Mouse (Mus musculus): ENCODE results near the gene A830031A19Rik.

Gene A830031A19Rik

GRCm38 (mm10) chr11:24074634-24075104, at the start of gene A830031A19Rik:
TSS of gene A830031A19Rik (minus strand) at chr11:24075054.
- DNase-seq (ENCODE audit: low spot score in 2 of 2), result peak in 1 of 2 experiments; percentile 53

GRCm38 (mm10) chr11:24123991-24124390, 49.1 kb upstream of the A830031A19Rik start:
- DNase-seq (ENCODE audit: low spot score in 2 of 2), result no peak

GRCm38 (mm10) chr11:24122899-24123298, 48.0 kb upstream of the A830031A19Rik start:
- DNase-seq (ENCODE audit: low spot score in 2 of 2), result no peak

- DNase-seq (ENCODE audit: low spot score in 2 of 2), result no peak
These were observed 46.3 kb upstream of the A830031A19Rik start for GRCm38 (mm10) chr11:24121136-24121535.

GRCm38 (mm10) chr11:24116582-24117318, 41.9 kb upstream of the A830031A19Rik start:
- DNase-seq (ENCODE audit: low spot score in 2 of 2), result no peak

- no peak for DNase-seq (ENCODE audit: low spot score in 2 of 2)
These were observed 41.2 kb upstream of the A830031A19Rik start for GRCm38 (mm10) chr11:24116041-24116440.

GRCm38 (mm10) chr11:24115017-24115752, 40.3 kb upstream of the A830031A19Rik start:
- DNase-seq (ENCODE audit: low spot score in 2 of 2), result no peak

GRCm38 (mm10) chr11:24111720-24112119, 36.9 kb upstream of the A830031A19Rik start:
- DNase-seq (ENCODE audit: low spot score in 2 of 2), result no peak

GRCm38 (mm10) chr11:24110113-24110512, 35.3 kb upstream of the A830031A19Rik start:
- DNase-seq (ENCODE audit: low spot score in 2 of 2), result no peak

GRCm38 (mm10) chr11:24109388-24109787, 34.5 kb upstream of the A830031A19Rik start:
- no peak for DNase-seq (ENCODE audit: low spot score in 2 of 2)

- DNase-seq (ENCODE audit: low spot score in 2 of 2), result no peak
These were observed 34.1 kb upstream of the A830031A19Rik start for GRCm38 (mm10) chr11:24108974-24109373.

GRCm38 (mm10) chr11:24107414-24107813, 32.6 kb upstream of the A830031A19Rik start:
- DNase-seq (ENCODE audit: low spot score in 2 of 2), result no peak

GRCm38 (mm10) chr11:24103128-24103742, 28.4 kb upstream of the A830031A19Rik start:
- no peak for DNase-seq (ENCODE audit: low spot score in 2 of 2)

GRCm38 (mm10) chr11:24102372-24102771, 27.5 kb upstream of the A830031A19Rik start:
- no peak for DNase-seq (ENCODE audit: low spot score in 2 of 2)

- DNase-seq (ENCODE audit: low spot score in 2 of 2), result no peak
These were observed 26.8 kb upstream of the A830031A19Rik start for GRCm38 (mm10) chr11:24101625-24102024.

GRCm38 (mm10) chr11:24100449-24101070, 25.7 kb upstream of the A830031A19Rik start:
- DNase-seq (ENCODE audit: low spot score in 2 of 2), result no peak

- DNase-seq (ENCODE audit: low spot score in 2 of 2), result no peak
These were observed 25.0 kb upstream of the A830031A19Rik start for GRCm38 (mm10) chr11:24099886-24100293.

GRCm38 (mm10) chr11:24099215-24099614, 24.4 kb upstream of the A830031A19Rik start:
- no peak for DNase-seq (ENCODE audit: low spot score in 2 of 2)

GRCm38 (mm10) chr11:24098662-24099061, 23.8 kb upstream of the A830031A19Rik start:
- DNase-seq (ENCODE audit: low spot score in 2 of 2), result no peak

- no peak for DNase-seq (ENCODE audit: low spot score in 2 of 2)
These were observed 23.2 kb upstream of the A830031A19Rik start for GRCm38 (mm10) chr11:24098069-24098468.

GRCm38 (mm10) chr11:24097026-24097425, 22.2 kb upstream of the A830031A19Rik start:
- DNase-seq (ENCODE audit: low spot score in 2 of 2), result no peak

- no peak for DNase-seq (ENCODE audit: low spot score in 2 of 2)
These were observed 21.6 kb upstream of the A830031A19Rik start for GRCm38 (mm10) chr11:24096483-24096882.
